Mouse (Mus musculus) kidney, adult 2 months (tissue): ENCODE results near the gene Gpc3.

ENCODE experiments used
- CTCF ChIP-seq: fragments of 200-500 bp; conservative IDR thresholded peaks from 2 replicates; pipeline ENCODE4 v1.5.1; 2011; ENCODE audit warnings: low read depth, mild to moderate bottlenecking, control low read depth, low read length, moderate library complexity, mixed read lengths; ENCODE audit not compliant: insufficient read depth, insufficient read length
- POLR2A ChIP-seq: fragments of 200-500 bp; IDR thresholded peaks from one replicate; pipeline ENCODE4 v1.6.1; 2011; ENCODE audit warnings: low read depth, low read length, control low read depth

GRCm38 (mm10) chrX:52533766-52534165 lies 80.0 kb downstream of the Gpc3 start:
- no peak for TF ChIP-seq POLR2A
- TF ChIP-seq CTCF = no peak
